Mouse (Mus musculus) forebrain, embryonic 14.5 days (tissue): ENCODE results near the gene Slc35a2. TPM values are rescaled to one million over a fixed set of nuclear protein-coding genes. Genes with fewer than 3 reads are reported as not detected.
"Not testable (repeated sequence)": the region's sequence is repeated elsewhere in the genome, so short reads cannot be mapped to it uniquely, and the experiment has no call there.

Source experiments
- ATAC-seq: fragments of 200-750 bp; cut with Nextera tagmentation; 2 replicates; pipeline ENCODE4 v1.8.0; 2017; ENCODE audit warnings: mild to moderate bottlenecking, moderate library complexity
- DNase-seq: peaks from one replicate; pipeline ENCODE4 v3.0.0-alpha.2; 2015; ENCODE audit warnings: low spot score
- H3K27ac ChIP-seq: fragments of 300-500 bp; sonication (generic); 2 replicates; pipeline ENCODE4 v1.5.1; 2014; ENCODE audit warnings: low read depth, mild to moderate bottlenecking, control low read depth, low read length, moderate library complexity
- H3K27me3 ChIP-seq: fragments of 300-500 bp; sonication (generic); replicated peaks from 2 replicates; pipeline ENCODE4 v1.6.1; 2014; ENCODE audit warnings: low read length, control low read depth, mixed read lengths; ENCODE audit not compliant: control insufficient read depth, insufficient read depth
- H3K36me3 ChIP-seq: fragments of 300-500 bp; sonication (generic); 2 replicates; pipeline ENCODE4 v1.6.1; 2014; ENCODE audit warnings: low read length, control low read depth; ENCODE audit not compliant: control insufficient read depth, insufficient read depth
- H3K4me1 ChIP-seq: fragments of 300-500 bp; sonication (generic); 2 replicates; pipeline ENCODE4 v1.6.1; 2014; ENCODE audit warnings: antibody characterized with exemption, low read length, control low read depth; ENCODE audit not compliant: control insufficient read depth, insufficient read depth
- H3K4me2 ChIP-seq: fragments of 300-500 bp; sonication (generic); 2 replicates; pipeline ENCODE4 v1.6.1; 2014; ENCODE audit warnings: mild to moderate bottlenecking, control low read depth, low read length
- H3K4me3 ChIP-seq: fragments of 300-500 bp; sonication (generic); 2 replicates; pipeline ENCODE4 v1.5.1; 2014; ENCODE audit warnings: low read depth, low read length, control low read depth
- H3K9ac ChIP-seq: fragments of 300-500 bp; sonication (generic); 2 replicates; pipeline ENCODE4 v1.6.1; 2014; ENCODE audit warnings: mild to moderate bottlenecking, low read length, control low read depth, moderate library complexity
- H3K9me3 ChIP-seq: fragments of 300-500 bp; sonication (generic); replicated peaks from 2 replicates; pipeline ENCODE4 v1.6.1; 2016; ENCODE audit warnings: low read length, control low read depth, mixed read lengths; ENCODE audit not compliant: control insufficient read depth
- WGBS: fragments of 180-500 bp; shearing (Covaris S2); extraction: QIAGEN DNeasy Blood & Tissue Kit; methylation state at CpG from one replicate; pipeline ENCODE4 v1.1.7; 2014; 5-methylcytosine and 5-hydroxymethylcytosine counted together
- polyA plus RNA-seq: library from polyadenylated mRNA; unstranded; fragments of >200 nt; fragmentation: Nextera tagmentation; extraction: Ambion mirVana; gene quantifications from 2 replicates; pipeline ENCODE4 v1.2.1, GENCODE M21; 2014

The Slc35a2 gene
- polyA plus RNA-seq, 1 experiment from 2014 or later: 17.8 TPM

DNA sequence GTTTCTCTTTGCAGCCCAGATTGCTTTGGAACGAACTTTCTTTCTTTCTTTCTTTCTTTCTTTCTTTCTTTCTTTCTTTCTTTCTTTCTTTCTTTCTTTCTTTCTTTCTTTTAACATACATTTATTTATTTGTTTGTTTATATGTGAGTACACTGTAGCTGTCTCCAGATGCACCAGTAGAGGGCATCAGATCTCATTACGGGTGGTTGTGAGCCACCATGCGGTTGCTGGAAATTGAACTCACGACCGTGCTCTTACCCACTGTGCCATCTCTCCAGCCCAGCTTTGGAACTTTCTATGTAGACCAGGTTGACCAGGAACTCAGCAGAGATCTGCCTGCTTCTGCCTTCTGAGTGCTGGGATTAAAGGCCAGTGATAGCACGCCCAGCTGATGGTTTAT, 34.1 kb downstream of the Slc35a2 start:
- 77% methylated on average over 6 of the region's 6 CpGs for WGBS
- not testable (repeated sequence) for H3K4me2 ChIP-seq, ATAC-seq

DNA sequence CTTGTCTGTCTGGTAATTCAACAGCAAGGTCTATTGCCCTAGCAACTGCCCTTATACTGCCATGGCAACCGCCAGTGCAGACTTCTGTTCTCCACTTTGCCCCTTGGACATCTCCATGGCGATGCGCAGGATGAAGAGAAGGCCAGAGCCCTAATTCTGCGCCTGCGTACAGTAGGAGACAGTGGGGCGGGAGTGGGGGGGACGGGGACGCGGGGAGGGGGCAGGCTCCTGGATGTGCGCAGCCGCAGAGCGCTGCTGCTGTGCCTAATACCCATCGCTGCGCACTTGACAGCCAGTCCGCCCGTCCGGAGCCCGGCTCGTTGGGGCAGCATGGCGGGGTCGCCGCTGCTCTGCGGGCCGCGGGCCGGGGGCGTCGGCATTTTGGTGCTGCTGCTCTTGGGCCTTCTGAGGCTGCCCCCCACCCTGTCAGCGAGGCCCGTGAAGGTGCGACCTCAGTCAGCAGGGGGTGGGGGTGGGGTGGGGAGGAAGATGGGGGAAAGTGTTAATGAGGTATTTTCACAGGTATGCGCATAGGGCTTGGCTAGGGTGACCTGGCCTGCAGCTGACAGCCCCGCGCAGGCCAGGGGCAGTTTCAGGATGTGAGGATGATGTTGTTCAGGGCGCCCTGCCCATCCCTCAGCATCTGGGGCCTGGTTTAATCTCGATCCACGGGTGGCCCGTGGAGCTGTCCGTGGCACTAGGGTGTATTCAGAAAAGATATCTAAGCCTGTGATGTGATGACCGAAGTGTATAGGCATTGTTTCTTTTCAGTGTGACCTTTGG, 36.0 kb downstream of the Slc35a2 start, which contains the start of gene Pcsk1n:
TSS of gene Pcsk1n (plus strand) at position 222 of the 783 bp plus-strand sequence.
- ATAC-seq: peak; percentile 93

More for the DNA sequence above, 34.1 kb downstream of the Slc35a2 start:
- H3K27me3 ChIP-seq, H3K4me3 ChIP-seq, DNase-seq, H3K36me3 ChIP-seq, H3K9ac ChIP-seq, H3K4me1 ChIP-seq, H3K9me3 ChIP-seq, H3K27ac ChIP-seq: not testable (repeated sequence)

DNA sequence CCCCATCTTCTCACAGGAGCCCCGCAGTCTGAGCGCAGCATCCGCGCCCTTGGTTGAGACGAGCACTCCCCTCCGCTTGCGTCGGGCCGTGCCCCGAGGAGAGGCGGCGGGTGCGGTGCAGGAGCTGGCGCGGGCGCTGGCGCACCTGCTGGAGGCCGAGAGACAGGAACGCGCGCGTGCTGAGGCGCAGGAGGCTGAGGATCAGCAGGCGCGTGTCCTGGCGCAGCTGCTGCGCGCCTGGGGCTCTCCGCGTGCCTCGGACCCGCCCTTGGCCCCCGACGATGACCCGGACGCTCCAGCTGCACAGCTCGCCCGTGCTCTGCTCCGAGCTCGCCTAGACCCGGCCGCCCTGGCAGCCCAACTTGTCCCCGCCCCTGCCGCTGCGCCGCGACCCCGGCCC, 38.2 kb downstream of the Slc35a2 start:
- H3K9ac ChIP-seq: peak overlapping the region; percentile 52
- H3K36me3 ChIP-seq: peaks cover 6% of the 10 kb centered on the region; the same call in 1 of the 2 replicates
- WGBS: 19% methylated on average over 42 of the region's 48 CpGs
- H3K27me3 ChIP-seq: no peaks in the 10 kb centered on the region
- peak; percentile 14 for DNase-seq
- H3K4me1 ChIP-seq: no peaks in the 10 kb centered on the region
- peak overlapping the region; percentile 33 for H3K4me3 ChIP-seq
- H3K9me3 ChIP-seq: no peaks in the 10 kb centered on the region
- no peak overlapping the region for H3K27ac ChIP-seq
- peak overlapping the region; percentile 56 for H3K4me2 ChIP-seq
- 0 out of 2 replicates have a peak, but pooled peaks have one; percentile 9 for ATAC-seq

More for the DNA sequence above, 36.0 kb downstream of the Slc35a2 start, which contains the start of gene Pcsk1n:
- Histone ChIP-seq H3K9me3 (no peaks in the 10 kb centered on the region), H3K36me3 (peaks cover 6% of the 10 kb centered on the region; the same call in 1 of the 2 replicates), H3K27ac (peak within 1 kb of the TSS; percentile 68), H3K4me1 (no peaks in the 10 kb centered on the region), H3K4me3 (peak within 1 kb of the TSS; percentile 39), H3K4me2 (peak within 1 kb of the TSS; percentile 56), H3K9ac (peak within 1 kb of the TSS; percentile 67), H3K27me3 (no peaks in the 10 kb centered on the region)
- peak; percentile 84 for DNase-seq
- 28% methylated on average over 37 of the region's 40 CpGs for WGBS

DNA sequence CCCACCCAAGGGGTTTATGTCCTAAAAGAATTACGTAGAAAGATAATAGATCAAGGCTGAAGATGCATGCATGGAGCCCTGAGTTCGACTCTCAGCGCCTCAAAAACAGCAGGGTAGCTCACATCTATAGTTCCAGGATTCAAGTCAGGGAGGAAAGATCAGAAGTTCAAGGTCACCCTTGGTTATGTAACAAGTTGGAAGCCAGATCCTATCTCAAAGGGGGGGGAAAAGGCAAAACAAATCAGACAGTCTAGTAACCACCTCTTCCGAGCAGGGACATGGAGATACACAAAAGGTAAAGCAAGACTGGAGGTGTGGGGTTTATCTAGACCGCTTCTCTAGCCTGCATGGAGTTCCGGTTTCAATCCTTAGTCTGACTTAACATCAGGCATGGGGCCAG, 42.4 kb downstream of the Slc35a2 start:
- no peak overlapping the region for H3K9ac ChIP-seq
- no peaks in the 10 kb centered on the region for H3K9me3 ChIP-seq
- no peak overlapping the region for H3K4me3 ChIP-seq
- H3K27me3 ChIP-seq: no peaks in the 10 kb centered on the region
- H3K36me3 ChIP-seq: peaks cover 19% of the 10 kb centered on the region
- DNase-seq (no peak), ATAC-seq (no peak)
- no peak overlapping the region for H3K4me2 ChIP-seq
- H3K27ac ChIP-seq: no peak overlapping the region
- 80% methylated on average over 6 of the region's 6 CpGs for WGBS
- H3K4me1 ChIP-seq: no peaks in the 10 kb centered on the region

DNA sequence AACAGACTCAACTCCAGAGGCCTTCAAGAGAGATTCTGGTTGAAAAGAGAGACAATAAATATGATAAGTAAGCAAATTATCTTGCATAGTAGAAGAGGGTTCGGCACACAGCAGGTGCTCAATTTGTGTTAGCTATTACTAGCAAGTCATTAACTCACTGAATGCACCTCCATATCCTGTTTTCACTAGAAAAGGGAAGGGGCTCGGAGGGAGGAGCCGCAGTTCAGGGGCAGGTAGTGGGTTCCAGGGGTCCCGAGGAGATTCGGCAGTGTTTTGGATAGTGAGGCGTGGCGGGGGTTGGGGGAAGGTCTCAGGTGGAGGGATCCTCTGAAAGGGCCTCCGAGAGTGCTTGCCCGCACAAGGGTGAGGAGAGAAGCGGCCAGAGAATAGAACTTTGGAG, 43.3 kb downstream of the Slc35a2 start:
- Histone ChIP-seq H3K27me3 (no peaks in the 10 kb centered on the region), H3K9me3 (no peaks in the 10 kb centered on the region), H3K9ac (no peak overlapping the region), H3K4me1 (no peaks in the 10 kb centered on the region), H3K36me3 (peaks cover 26% of the 10 kb centered on the region), H3K27ac (no peak overlapping the region), H3K4me2 (no peak overlapping the region), H3K4me3 (no peak overlapping the region)
- 24% methylated on average over 10 of the region's 10 CpGs for WGBS
- ATAC-seq: no peak
- no peak for DNase-seq

- Histone ChIP-seq H3K9ac (no peak within 1 kb of the TSS), H3K27me3 (no peaks in the 10 kb centered on the region), H3K9me3 (no peaks in the 10 kb centered on the region), H3K4me2 (no peak within 1 kb of the TSS), H3K4me3 (no peak within 1 kb of the TSS), H3K27ac (no peak within 1 kb of the TSS), H3K4me1 (no peaks in the 10 kb centered on the region), H3K36me3 (peaks cover 27% of the 10 kb centered on the region)
- no peak for DNase-seq
- WGBS: 34% methylated on average over 19 of the region's 19 CpGs
- ATAC-seq: no peak
Measured at GRCm38 (mm10) chrX:7928270-7928790, 44.5 kb downstream of the Slc35a2 start, which contains the start of gene Eras. Gene Eras (minus strand): TSS chrX:7928607.

GRCm38 (mm10) chrX:7936874-7937273, 53.0 kb downstream of the Slc35a2 start:
- Histone ChIP-seq H3K4me2 (no peak overlapping the region), H3K4me1 (no peaks in the 10 kb centered on the region), H3K9me3 (no peaks in the 10 kb centered on the region), H3K4me3 (no peak overlapping the region), H3K27me3 (no peaks in the 10 kb centered on the region), H3K36me3 (peaks cover 25% of the 10 kb centered on the region; the same call in 1 of the 2 replicates), H3K27ac (no peak overlapping the region), H3K9ac (no peak overlapping the region)
- 66% methylated on average over 11 of the region's 11 CpGs for WGBS
- no peak for ATAC-seq
- no peak for DNase-seq

DNA sequence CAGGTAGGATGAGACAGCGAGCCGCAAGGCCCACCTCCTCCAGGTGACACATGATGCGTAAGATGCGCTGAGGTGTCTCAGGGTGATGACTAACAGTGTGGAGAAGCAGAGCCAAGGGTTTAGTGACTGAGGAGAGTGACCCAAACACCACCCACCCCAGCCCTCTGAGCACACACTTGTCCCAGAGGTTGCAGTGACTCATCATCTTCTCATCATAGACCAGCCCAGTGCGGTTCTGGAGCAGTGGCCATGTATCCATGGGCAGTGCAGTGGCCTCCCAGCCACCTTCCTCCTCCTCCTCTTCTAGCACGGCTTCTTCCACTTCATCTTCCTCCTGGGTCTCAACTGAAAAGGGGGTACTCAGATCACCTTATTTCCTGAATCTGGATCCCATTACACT, 53.8 kb downstream of the Slc35a2 start:
- Histone ChIP-seq H3K27me3 (no peaks in the 10 kb centered on the region), H3K4me1 (no peaks in the 10 kb centered on the region), H3K4me2 (no peak overlapping the region), H3K4me3 (no peak overlapping the region), H3K36me3 (peaks cover 20% of the 10 kb centered on the region; the same call in 1 of the 2 replicates), H3K9ac (no peak overlapping the region), H3K27ac (no peak overlapping the region), H3K9me3 (no peaks in the 10 kb centered on the region)
- 89% methylated on average over 6 of the region's 6 CpGs for whole genome bisulfite sequencing
- DNase-seq (no peak), ATAC-seq (no peak)
